Mouse (Mus musculus): Measurements from ENCODE around the gene Sdhd. TPM values are rescaled to one million over a fixed set of nuclear protein-coding genes. Genes with fewer than 3 reads are reported as not detected.

Sdhd gene
- 577 TPM for polyA plus RNA-seq (2014; fragmentation: Illumina TruSeq; extraction: RNeasy Lipid Tissue Mini Kit (QIAGEN cat#74804); ENCODE audit: low replicate concordance)

GRCm38 (mm10) chr9:50603189-50603997, at the start of gene Sdhd, which contains the start of gene Timm8b:
Sdhd (minus strand) TSS chr9:50603812.
Timm8b (plus strand) TSS chr9:50603910.

GRCm38 (mm10) chr9:50616766-50617603, 13.4 kb upstream of the Sdhd start, which contains the start of the genes Pih1d2 and Nkapd1:
Pih1d2 (plus strand) TSS chr9:50617321.
Nkapd1 (minus strand) TSS chr9:50617464.

GRCm38 (mm10) chr9:50561145-50561917, 42.3 kb downstream of the Sdhd start, which contains the start of gene Tex12:
Tex12 (minus strand) TSS chr9:50561325.

GRCm38 (mm10) chr9:50555094-50555446, 48.5 kb downstream of the Sdhd start, which contains the start of gene Bco2:
Bco2 (minus strand) TSS chr9:50555181.

DNA sequence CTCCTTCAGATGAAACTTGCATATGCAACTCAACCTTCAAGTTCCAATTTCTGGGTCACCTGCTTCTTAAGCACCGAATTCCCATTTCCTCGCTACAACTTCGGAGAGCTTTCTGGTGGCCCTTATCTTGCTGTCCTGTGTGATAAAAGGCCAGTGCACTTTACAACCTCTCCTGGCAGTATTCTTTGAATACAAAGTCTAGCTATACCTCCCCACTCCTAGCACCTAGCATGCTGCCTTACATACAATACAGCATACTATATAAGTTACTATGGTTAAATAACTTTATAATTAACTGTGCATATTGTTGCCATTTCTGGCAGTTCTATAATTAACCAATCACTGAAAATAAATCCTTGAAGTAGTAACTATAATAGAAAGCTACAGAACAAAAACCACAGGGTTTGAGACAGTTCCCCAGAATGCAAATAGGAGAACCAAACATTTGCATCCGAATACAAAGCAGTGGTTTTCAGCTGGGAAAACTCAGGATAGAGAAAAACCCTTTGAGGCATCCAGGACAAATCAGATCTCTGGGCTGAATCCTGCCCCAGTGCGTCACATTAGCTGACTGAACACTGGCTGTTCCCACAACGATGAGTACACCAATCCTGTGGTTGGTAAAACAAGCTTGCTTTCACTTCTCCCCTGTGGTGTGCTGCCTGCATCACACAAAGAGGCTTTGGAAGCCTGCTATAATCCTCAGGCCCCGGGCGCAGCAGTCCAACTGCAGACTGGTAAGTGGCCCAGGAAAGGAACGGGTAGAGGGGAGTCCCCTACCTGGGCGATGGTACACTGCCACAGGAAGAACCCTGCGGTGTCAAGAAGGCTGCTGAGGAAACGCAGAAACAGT, 49.1 kb downstream of the Sdhd start, which contains the start of gene Il18:
Il18 (plus strand) TSS at position 587 of the 853 bp plus-strand sequence.

Other genes with a start within 250 kb of the Sdhd start
- gene Plet1, start 109.3 kb downstream of the Sdhd start, polyA plus RNA-seq (2014; fragmentation: Illumina TruSeq; extraction: RNeasy Lipid Tissue Mini Kit (QIAGEN cat#74804); ENCODE audit: low replicate concordance) = 1.9 TPM
- gene Pts, start 75.1 kb downstream of the Sdhd start, polyA plus RNA-seq (2014; fragmentation: Illumina TruSeq; extraction: RNeasy Lipid Tissue Mini Kit (QIAGEN cat#74804); ENCODE audit: low replicate concordance) = 151 TPM
- gene Il18, start 49.0 kb downstream of the Sdhd start, polyA plus RNA-seq (2014; fragmentation: Illumina TruSeq; extraction: RNeasy Lipid Tissue Mini Kit (QIAGEN cat#74804); ENCODE audit: low replicate concordance) = 1,608 TPM
- 142 TPM for gene Bco2, start 48.6 kb downstream of the Sdhd start, polyA plus RNA-seq (2014; fragmentation: Illumina TruSeq; extraction: RNeasy Lipid Tissue Mini Kit (QIAGEN cat#74804); ENCODE audit: low replicate concordance)
- 17.0 TPM for gene Tex12, start 42.5 kb downstream of the Sdhd start, polyA plus RNA-seq (2014; fragmentation: Illumina TruSeq; extraction: RNeasy Lipid Tissue Mini Kit (QIAGEN cat#74804); ENCODE audit: low replicate concordance)
- gene Timm8b, start 98 bp upstream of the Sdhd start, polyA plus RNA-seq (2014; fragmentation: Illumina TruSeq; extraction: RNeasy Lipid Tissue Mini Kit (QIAGEN cat#74804); ENCODE audit: low replicate concordance) = 92.0 TPM
- 1.4 TPM for gene Pih1d2, start 13.5 kb upstream of the Sdhd start, polyA plus RNA-seq (2014; fragmentation: Illumina TruSeq; extraction: RNeasy Lipid Tissue Mini Kit (QIAGEN cat#74804); ENCODE audit: low replicate concordance)
- 92.4 TPM for gene Nkapd1, start 13.7 kb upstream of the Sdhd start, polyA plus RNA-seq (2014; fragmentation: Illumina TruSeq; extraction: RNeasy Lipid Tissue Mini Kit (QIAGEN cat#74804); ENCODE audit: low replicate concordance)
- 120 TPM for gene Dlat, start 56.0 kb upstream of the Sdhd start, polyA plus RNA-seq (2014; fragmentation: Illumina TruSeq; extraction: RNeasy Lipid Tissue Mini Kit (QIAGEN cat#74804); ENCODE audit: low replicate concordance)
- gene Dixdc1, start 135.7 kb upstream of the Sdhd start, polyA plus RNA-seq (2014; fragmentation: Illumina TruSeq; extraction: RNeasy Lipid Tissue Mini Kit (QIAGEN cat#74804); ENCODE audit: low replicate concordance) = 2.3 TPM
- 78.6 TPM for gene 2310030G06Rik, start 142.7 kb upstream of the Sdhd start, polyA plus RNA-seq (2014; fragmentation: Illumina TruSeq; extraction: RNeasy Lipid Tissue Mini Kit (QIAGEN cat#74804); ENCODE audit: low replicate concordance)
- 1.9 TPM for gene Cryab, start 147.5 kb upstream of the Sdhd start, polyA plus RNA-seq (2014; fragmentation: Illumina TruSeq; extraction: RNeasy Lipid Tissue Mini Kit (QIAGEN cat#74804); ENCODE audit: low replicate concordance)
- gene Hspb2, start 148.5 kb upstream of the Sdhd start, polyA plus RNA-seq (2014; fragmentation: Illumina TruSeq; extraction: RNeasy Lipid Tissue Mini Kit (QIAGEN cat#74804); ENCODE audit: low replicate concordance) = not detected
- 5.8 TPM for gene Fdxacb1, start 164.4 kb upstream of the Sdhd start, polyA plus RNA-seq (2014; fragmentation: Illumina TruSeq; extraction: RNeasy Lipid Tissue Mini Kit (QIAGEN cat#74804); ENCODE audit: low replicate concordance)
- 6.5 TPM for gene Alg9, start 171.2 kb upstream of the Sdhd start, polyA plus RNA-seq (2014; fragmentation: Illumina TruSeq; extraction: RNeasy Lipid Tissue Mini Kit (QIAGEN cat#74804); ENCODE audit: low replicate concordance)
- gene 1110032A03Rik, start 171.7 kb upstream of the Sdhd start, polyA plus RNA-seq (2014; fragmentation: Illumina TruSeq; extraction: RNeasy Lipid Tissue Mini Kit (QIAGEN cat#74804); ENCODE audit: low replicate concordance) = 77.2 TPM
- 11.5 TPM for gene Ppp2r1b, start 241.5 kb upstream of the Sdhd start, polyA plus RNA-seq (2014; fragmentation: Illumina TruSeq; extraction: RNeasy Lipid Tissue Mini Kit (QIAGEN cat#74804); ENCODE audit: low replicate concordance)